Mouse (Mus musculus): ENCODE results near the gene Shisa7.
"Not testable (repeated sequence)": the region's sequence is repeated elsewhere in the genome, so short reads cannot be mapped to it uniquely, and the experiment has no call there.

Shisa7 gene

DNA sequence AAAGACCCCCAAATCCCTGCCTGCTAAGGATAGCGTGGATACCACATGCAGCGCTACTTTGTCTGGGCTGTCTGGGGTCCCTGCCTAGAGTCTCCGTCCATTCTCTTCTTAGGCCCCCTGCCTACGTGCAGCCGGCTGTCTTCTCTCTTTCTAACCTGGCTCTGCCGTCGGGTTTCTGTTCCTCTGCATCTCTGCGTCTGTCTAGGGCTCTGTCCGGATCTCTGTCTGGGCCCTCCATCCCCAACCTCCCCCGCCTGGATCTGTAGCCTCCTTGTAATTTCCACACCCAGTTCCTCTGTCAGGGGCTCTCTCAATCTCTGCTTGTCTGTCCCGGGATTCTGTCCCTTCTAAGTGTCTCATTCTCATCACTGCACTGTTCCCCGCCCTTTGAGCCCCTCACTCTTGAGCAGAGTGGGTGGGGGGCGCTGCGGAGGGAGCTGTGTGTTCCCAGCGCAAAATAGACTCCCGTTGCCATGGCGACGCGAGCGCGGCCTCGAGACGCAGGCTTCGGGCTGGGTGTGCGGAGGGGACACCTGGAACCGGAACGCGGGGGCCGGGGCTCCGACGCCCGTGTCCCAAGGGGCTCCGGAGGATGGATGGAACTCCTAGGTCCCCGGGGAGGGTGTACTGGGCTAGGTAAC is 772 bp downstream of the Shisa7 start:
- no peak for DNase-seq

DNA sequence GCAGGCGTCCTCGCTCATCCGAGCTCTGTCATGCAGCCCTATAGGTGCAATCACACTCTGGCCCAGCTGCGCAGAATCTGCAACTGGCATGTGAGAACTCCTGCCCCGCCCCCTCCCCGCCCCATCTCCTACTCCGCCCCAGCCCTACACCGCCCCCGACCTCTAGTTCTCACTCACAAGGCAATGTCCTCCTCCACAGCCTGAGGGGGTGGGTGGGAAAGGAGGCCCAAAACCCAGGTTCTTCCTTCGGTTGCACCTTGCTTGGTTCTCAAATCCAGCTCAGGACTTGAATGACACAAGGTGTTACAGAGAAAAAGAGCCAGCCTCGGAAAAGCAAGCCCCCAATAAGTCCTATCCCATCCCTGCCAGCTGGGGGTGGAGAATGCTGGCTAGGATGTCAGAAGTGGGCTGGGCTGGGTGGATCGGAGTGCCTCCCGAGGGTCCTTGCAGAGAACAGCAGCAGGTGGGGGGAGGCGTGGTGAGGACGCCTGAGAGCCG is 1.8 kb downstream of the Shisa7 start:
- DNase-seq = no peak

DNA sequence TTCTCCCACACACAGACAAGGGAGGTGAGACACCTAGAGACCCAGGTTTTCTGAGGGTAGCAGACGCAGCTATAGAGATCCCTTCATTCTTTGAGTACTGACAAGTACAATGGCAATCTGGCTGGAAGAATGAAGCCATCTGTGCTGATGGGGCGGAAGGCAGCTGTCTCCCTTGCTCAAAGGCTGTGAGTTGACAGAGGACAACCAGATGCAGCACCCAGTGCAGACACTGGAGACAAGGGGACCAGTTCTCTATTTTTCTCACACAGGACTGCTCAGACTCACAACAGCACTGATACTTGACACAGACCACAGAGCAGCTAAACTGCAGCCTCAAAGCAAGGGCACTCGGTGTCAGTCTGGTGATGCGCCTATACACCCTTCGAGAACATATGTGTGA is 2.4 kb downstream of the Shisa7 start:
- no peak for DNase-seq

DNA sequence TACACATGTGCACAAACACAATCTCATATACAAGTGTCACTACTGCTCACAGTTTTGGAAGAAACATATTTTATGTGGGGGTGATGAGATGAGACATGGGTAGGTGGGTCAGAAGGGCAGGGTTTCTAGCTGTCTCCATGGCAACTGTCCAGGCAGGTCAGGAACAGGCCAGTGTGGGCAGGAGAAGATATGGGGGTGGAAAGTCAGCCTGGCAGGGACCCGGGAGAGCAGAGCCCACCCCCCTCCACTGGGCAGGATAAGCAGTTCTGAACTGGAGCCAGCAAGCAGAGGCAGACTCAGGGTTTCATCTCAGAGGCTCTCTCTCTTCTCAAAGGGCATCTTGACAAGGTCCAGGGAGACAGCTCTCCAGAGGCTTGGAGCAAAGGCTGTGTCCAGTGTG is 6.9 kb downstream of the Shisa7 start:
- DNase-seq = no peak

DNA sequence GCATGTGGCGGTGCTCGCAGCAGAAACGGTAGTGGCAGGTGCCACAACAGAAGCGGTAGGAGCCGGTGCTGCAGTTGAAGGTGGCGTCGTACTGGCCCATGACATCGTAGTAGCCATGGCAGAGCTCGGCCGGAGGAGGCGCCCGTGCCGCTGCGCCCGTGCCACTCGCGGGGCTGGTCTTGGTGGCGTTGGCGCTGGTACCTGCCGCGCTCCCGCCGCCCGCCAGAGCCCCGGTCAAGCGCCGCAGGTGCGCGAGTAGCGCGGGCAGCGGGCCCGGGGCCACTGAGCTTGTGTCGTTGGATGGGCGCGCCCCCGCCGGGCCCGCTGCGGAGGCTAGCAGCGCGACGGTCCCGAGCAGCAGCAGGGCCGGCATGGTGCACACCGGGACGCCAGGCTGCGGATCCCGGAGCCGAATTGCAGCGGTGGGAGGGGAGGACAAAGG is 8.1 kb downstream of the Shisa7 start:
- DNase-seq = peak; percentile 66

DNA sequence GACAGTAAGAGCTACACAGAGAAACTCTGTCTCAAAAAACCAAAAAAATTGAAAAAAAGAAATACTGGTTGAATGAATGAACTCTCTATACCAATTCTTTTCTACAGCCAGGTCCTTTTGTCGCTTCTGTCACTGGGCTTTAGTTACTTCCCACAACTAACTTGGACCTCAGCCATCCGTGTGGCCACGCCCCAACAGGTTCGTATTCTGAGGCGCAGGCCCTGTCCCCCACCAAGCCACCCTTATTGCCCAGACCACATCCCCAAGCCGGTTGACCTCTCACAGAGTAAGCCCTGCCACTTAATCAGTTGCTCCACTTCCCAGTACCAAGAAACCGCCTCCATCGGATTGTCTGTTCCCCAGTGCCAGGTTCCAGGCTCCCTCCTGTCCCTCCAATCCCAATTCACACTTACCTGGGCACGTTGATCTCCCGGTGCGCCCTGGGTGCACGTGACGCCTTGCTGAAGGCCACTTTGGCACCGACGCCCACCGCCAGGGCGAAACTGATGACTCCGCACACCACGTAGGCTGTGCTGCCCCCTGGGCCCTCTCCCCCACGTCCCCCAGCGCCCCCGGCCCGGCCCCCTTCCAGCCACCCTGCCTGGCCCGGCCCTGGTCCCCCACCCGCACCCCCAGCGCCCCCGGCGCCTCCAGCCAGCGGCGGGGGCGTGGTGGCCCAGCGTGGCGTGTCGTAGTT is 8.7 kb downstream of the Shisa7 start:
- DNase-seq = peak; percentile 32

DNA sequence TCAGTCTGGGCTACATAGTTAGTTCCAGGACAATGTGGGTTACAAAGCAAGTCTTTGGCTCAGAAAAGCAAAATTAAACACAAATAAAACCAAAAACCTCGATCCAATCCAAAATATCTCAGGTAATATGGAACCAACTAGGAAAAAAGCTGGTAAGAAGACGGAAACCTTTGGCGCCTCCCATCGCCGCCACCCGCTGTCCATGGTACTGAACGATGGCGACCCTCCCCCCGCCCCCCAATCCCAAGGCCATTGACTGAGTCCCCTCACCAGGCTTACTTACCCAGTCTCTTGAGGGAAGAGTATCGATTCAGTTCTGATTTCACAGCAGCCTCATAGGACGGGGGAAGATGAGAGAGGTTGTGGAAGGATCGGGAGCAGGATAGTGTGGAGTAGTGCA is 14.0 kb downstream of the Shisa7 start:
- DNase-seq = no peak

DNA sequence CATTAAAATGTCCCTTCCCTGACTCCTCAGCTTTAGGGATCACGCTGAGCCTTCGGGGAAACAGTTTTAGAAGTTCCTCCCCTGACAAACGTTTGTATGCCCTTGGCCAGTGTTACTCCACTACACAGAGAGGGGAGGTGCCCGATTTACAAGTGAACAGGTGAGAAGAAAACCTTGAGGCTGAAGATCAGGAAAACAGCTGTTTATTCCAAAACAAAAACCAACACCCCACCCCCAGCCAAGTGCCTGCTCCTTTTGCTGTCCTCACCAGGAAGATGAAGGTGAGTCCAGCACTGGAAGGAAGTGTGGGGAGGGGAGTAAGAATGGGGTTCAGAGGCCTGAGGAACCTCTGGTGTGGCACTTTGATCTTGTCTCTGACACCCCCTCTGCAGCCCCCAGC is 19.1 kb downstream of the Shisa7 start:
- no peak for DNase-seq

DNA sequence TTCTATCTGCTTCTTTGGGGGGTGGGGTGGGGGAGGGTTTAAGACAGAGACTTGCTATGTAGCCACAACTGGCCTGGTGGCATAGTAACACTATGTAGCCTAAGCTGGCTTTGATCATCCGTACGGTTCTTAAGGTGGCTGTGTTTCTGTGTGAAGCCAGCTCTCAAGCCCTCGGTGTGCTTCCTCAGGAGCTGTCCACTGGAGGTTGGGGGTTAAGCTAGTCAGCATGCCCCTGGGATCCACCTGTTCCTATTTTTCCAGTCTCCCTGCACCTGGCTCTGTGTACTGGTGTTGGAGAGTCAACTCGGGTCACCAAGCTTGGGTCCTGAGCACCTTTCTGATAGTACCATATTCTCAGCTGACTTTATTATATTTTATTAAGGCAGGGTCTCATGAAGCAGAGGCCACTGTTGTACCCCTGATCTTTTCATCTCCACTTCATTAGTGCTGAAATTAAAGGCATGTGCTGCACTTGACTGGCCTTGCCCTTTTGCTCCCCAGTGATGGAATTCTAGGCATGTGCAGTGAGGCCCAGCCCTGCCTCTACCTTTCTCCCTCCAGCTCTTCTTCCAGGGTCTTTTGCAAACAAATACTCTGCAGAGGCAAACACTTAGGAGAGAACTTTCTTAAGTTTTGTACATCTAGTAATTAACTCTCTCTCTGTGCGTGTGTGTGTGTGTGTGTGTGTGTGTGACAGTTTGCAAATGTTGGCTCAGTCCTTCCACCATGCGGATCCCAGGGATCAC is 22.2 kb downstream of the Shisa7 start:
- DNase-seq = no peak

DNA sequence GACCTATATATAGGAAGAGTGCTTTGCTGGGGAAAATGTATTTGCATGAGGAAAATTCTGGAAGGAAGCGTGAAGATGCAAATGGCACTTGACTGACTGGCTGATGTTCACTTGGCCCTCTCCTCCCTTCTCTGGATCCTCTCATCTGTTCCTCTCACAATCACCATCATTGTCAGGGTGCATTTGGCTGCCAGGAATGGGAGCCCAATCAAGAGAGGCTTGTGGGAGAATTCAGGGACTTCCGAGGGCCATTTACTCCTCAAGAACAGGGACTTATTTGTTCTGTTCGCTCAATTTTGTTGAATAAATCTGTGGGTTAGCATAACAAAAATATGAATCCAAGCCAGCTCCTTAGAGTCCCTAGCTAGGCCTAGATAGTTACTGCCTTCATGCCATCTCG is 22.8 kb downstream of the Shisa7 start:
- DNase-seq = no peak

DNA sequence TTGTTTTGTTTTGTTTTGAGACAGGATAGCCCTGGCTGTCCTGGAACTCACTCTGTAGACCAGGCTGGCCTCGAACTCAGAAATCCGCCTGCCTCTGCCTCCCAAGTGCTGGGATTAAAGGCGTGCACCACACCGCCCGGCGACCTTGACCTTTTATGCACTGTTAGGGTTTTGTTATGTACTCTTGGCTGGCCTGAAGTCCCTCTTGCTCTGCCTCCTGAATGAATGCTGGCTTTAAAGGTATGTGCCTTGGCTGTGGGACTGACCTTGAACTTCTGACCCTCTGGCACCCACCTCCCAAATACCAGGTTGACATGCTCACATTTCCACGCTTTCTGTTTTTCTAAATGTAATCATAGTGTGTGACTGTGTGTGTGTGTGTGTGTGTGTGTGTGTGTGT is 23.6 kb downstream of the Shisa7 start:
- DNase-seq = not testable (repeated sequence)

DNA sequence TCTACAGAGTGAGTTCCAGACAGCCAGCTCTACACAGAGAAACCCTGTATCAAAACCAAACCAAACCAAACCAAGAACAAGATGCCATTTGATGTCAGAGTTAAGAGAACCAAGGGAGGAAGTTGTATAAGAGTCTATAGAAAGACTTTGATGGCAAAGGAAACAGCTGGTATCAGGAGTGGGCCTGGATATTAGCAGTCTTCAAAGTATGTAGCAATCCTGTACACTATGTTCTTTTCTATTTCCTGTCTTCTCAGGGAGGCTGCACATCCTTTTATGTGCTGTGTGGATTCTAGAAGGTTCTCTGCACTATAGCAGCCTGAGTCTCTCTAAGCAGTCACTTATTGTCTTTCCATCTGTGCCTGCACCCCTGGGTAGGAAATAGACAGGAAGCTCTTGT is 27.9 kb downstream of the Shisa7 start:
- no peak for DNase-seq

DNA sequence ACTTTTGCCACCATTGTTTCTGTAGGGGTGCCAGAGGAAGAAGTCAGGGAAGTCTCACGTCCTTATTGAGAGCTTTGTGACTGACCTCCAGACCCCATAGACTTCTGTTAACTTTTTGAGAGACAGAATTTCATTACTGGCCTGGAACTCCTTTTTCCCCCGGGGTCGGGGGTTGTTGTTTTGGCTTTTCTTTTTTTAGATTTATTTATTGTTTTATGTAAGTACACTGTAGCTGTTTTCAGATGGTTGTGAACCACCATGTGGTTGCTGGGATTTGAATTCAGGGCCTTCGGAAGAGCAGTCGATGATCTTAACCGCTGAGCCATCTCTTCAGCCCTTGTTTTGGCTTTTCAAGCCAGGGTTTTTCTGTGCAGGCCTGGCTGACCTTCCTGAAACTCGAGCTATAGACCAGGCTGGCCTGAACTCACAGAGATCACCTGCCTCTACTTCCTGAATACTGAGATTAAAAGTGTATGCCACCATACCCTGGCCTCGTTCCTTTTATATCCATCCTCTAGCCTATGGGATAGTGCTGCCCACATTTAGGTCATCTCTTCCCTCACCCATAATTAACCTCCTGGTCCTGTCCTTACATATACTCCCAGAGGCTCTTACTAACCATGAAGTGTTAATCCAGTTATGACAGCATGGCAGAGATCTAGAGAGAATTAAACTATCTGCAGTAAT is 31.2 kb downstream of the Shisa7 start:
- DNase-seq = no peak

DNA sequence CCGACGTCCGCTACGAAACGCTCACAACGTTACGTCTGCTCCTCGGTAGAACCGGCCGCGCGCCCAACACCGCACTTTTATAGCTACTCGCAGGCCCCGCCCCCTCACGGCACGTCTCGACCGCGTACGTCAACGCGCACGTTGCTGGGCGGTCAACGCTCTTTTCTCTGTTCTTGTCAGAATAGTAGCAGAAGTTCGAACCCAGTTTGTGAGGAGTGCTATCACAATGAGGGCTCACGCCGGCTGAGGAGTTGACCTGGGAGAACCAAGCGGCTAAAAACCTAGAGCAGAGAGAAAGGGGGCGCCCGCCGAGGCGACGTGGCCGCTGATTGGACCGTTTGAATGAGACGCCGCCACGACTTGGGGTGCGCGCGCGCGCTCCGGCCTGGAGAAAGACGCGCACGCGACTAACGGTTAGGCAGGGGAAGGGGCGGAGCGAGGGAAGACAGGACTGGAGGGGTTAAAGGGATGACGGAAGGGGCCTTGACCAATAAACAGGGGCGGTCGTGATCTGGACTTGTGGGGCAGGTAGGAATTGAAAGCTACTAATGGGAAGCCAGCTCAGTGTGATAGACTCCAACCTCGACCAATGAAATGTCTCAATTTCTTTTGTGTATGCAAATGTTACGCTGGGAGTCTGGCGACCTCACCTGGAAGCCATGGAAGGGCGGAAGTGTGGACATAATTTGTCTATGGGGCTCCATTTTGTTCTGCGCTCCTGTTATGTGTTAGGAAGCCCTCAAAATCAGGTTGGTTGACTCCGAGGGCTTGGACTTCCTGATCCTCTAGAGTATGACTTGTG is 32.0 kb downstream of the Shisa7 start, which contains the start of gene Ube2s:
Ube2s (minus strand) TSS at position 288 of the 802 bp plus-strand sequence.
- DNase-seq = peak; percentile 97

DNA sequence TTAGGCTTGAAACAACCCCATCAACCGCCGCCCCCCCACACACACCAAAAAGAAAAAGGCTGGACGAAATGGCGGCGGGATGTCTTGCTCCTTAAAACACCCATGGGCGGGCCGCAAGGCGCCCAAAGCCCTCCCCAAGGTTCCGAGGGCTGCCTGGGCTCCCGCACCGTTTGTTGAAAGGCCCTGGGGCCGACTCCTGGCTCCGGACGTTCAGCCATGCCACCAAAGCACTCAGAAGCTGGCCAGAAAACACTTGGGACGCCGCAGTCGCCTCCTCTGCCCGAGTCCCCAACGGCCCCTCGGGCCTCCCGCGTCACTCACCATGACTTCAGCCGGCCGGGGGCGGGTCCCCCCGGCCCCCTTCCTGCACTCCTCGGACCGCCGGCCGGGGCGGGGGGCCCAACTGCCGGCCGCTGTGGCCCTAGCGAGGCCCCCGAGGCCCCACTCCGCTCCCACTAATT is 32.6 kb downstream of the Shisa7 start:
- no peak for DNase-seq

DNA sequence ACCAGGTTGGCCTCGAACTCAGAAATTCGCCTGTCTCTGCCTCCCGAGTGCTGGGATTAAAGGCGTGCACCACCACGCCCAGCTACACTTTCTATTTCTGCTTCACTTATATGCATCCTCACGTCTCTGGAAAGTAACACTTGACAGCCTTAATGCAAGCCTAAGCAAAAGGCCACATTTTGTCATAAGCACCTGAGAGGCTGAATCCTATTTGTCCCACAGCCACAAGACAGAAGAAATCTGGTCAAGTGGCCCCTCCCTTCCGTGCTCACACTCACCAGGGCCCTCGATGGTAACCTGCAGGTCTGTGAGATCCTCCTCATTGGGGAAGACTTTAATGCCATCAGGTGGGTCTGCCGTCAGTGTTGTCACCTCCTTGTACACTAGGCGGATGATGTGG is 33.4 kb downstream of the Shisa7 start:
- DNase-seq = not testable (repeated sequence)

DNA sequence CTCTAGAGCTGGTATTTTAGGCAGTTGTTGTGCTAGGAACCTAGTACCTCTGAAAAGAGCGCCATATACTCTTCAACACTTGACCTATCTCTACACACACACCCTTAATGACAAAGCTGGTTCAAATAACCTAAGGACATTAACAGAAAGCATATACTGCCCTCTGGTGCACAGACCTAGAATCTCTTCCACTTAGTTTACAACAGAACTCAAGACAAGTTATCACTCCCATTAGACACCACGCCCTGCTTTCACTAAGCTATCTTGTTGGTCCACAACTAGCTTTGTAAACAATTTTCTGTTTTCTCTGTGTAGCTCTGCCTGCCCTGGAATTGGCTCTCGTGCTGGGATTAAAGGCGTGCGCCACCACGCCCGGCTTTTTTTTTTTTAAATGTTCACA is 37.8 kb downstream of the Shisa7 start:
- DNase-seq = peak; percentile 55

DNA sequence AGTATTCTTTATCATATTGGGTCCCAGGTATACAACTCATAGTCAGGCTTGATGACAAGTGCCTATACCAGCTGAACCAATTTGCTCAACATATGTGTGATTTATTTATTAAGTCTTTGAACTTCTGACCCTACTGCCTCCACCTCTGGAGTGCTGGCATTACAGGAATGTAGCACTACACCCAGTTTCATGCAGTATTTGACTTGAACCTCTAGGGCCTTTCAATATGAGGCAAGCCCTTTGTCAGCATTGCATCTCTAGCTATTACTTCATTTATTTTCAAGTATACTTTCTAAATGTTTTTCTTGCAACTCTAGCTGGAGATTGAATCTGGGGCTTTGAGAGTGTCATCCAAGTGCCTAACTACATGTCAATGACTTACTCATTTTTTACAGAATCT is 42.2 kb downstream of the Shisa7 start:
- no peak for DNase-seq

DNA sequence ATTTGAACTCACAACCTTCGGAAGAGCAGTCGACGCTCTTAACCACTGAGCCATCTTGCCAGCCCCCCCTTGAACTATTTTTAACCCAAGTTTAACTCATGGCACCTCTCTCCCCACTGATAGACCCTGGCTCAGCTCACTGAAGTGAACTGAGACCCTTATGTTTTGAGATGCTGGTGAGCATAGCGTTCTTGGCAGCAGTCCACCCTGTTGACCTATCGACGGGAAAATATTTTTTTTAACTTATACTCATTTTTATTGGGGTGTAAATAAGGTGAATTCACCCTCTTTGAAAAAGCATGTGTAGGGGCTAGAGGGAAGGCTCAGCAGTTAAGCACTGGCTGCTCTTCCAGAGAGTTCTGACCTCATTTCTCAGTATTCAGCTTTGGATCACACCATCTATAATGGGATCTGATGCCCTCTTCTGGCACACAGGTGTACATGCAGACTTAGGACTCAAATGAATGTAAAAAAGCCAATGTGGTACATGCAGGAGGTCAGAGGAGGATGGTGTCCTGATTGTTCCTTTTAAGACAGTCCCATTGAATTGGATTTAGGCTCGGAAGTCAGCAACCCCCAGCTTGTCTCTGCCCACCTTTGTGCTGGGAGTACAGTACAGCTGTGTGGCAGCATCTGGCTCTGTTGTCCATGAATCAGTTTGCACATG is 48.6 kb downstream of the Shisa7 start:
- peak; percentile 26 for DNase-seq

DNA sequence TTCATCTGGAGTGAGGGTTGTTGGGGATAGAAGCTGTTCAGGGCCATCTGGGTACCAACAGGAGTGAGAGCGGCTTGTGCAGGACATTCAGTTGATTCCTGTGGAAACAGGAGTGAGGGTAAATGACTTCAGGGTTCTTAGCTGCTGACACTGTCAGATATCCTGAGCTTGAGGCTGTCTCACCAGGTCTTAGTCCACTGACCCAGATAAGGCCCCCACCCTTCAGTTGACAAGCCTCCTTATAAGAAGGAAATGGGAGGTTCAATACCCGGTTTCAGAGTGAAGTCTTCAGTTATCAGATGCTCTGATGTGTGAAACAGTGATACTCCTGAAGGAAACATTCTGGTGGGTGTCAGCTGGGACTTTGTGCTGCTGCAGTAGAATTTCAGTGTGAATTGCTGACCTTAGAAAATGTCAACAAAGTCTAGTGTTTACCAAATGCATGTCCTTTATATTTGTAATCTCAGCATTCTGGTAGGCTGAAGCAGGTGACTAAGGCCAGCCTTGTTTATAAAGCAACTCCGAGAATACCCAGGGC is 49.8 kb downstream of the Shisa7 start:
- DNase-seq = no peak

DNA sequence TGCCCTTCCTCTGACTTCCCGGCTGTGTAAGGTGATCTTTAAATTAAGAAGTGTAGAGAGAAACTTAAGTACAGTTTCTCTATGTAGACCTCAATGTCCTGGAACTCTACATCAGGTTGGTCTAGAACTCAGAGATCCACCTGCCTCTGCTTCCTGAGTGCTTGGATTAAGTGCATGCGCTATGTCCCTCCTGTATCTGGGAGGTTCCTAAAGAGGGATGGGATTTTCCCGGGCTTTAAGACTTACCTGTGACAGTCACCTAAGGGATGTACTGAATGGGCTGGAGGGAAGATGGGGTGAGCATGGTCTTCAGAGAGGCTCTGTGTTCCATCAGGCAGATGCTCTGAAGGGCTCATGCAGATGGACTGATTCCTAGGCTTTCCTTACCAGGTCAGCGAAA is 50.8 kb downstream of the Shisa7 start:
- no peak for DNase-seq

Data from lung, postnatal 14 days (tissue).